Mouse (Mus musculus) limb, embryonic 11.5 days (tissue): ENCODE data around the gene Col4a4. TPM values are rescaled to one million over a fixed set of nuclear protein-coding genes. Genes with fewer than 3 reads are reported as not detected.
A peak's percentile ranks its signal among the peaks of the same experiment; 100 is the strongest.

ENCODE experiments used
- ATAC-seq: fragments of 200-750 bp; cut with Nextera tagmentation; 2 replicates; pipeline ENCODE4 v1.8.0; 2017; ENCODE audit warnings: low read depth; ENCODE audit not compliant: insufficient number of reproducible peaks, low FRiP score, low TSS enrichment
- DNase-seq: peaks from one replicate; pipeline ENCODE4 v3.0.0-alpha.2; 2015; ENCODE audit warnings: low spot score
- H3K27ac ChIP-seq: fragments of 300-500 bp; sonication (generic); replicated peaks from 2 replicates; pipeline ENCODE4 v1.5.1; 2014; ENCODE audit warnings: low read depth, mild to moderate bottlenecking, low read length
- H3K27me3 ChIP-seq: fragments of 300-500 bp; sonication (generic); 2 replicates; pipeline ENCODE4 v1.6.1; 2014; ENCODE audit warnings: mild to moderate bottlenecking, low read length, mixed read lengths; ENCODE audit not compliant: control insufficient read depth, insufficient read depth
- H3K36me3 ChIP-seq: fragments of 300-500 bp; sonication (generic); 2 replicates; pipeline ENCODE4 v1.6.1; 2014; ENCODE audit warnings: mild to moderate bottlenecking, low read length, moderate library complexity, mixed read lengths; ENCODE audit not compliant: control insufficient read depth, insufficient read depth
- H3K4me1 ChIP-seq: fragments of 300-500 bp; sonication (generic); 2 replicates; pipeline ENCODE4 v1.6.1; 2014; ENCODE audit warnings: low read length, mixed read lengths; ENCODE audit not compliant: control insufficient read depth, insufficient read depth
- H3K4me2 ChIP-seq: fragments of 300-500 bp; sonication (generic); 2 replicates; pipeline ENCODE4 v1.6.1; 2014; ENCODE audit warnings: low read depth, mild to moderate bottlenecking, moderate library complexity; ENCODE audit not compliant: severe bottlenecking
- H3K4me3 ChIP-seq: fragments of 300-500 bp; sonication (generic); 2 replicates; pipeline ENCODE4 v1.5.1; 2014; ENCODE audit warnings: low read depth, low read length
- H3K9ac ChIP-seq: fragments of 300-500 bp; sonication (generic); 2 replicates; pipeline ENCODE4 v1.6.1; 2014; ENCODE audit warnings: mild to moderate bottlenecking, low read length
- H3K9me3 ChIP-seq: fragments of 300-500 bp; sonication (generic); 2 replicates; pipeline ENCODE4 v1.6.1; 2016; ENCODE audit warnings: low read length; ENCODE audit not compliant: control insufficient read depth
- WGBS: fragments of 180-500 bp; shearing (Covaris S2); extraction: QIAGEN DNeasy Blood & Tissue Kit; methylation state at CpG from one replicate; pipeline ENCODE4 v1.1.7; 2014; 5-methylcytosine and 5-hydroxymethylcytosine counted together
- polyA plus RNA-seq: library from polyadenylated mRNA; unstranded; fragments of >200 nt; fragmentation: Nextera tagmentation; extraction: Ambion mirVana; gene quantifications from 2 replicates; pipeline ENCODE4 v1.2.1, GENCODE M21; 2014

Col4a4 gene
- polyA plus RNA-seq: 0.03 and 0.10 TPM in 2 replicates

GRCm38 (mm10) chr1:82586713-82587399 is at the start of gene Col4a4, which contains the start of gene Col4a3:
Gene Col4a4, minus strand, starts transcription at chr1:82586849.
Gene Col4a3, plus strand, starts transcription at chr1:82586921.
- ATAC-seq: no peak; the same call in 1 of the 2 replicates
- WGBS: 5% methylated on average over 34 of the region's 34 CpGs

GRCm38 (mm10) chr1:82636321-82636720 is 49.7 kb upstream of the Col4a4 start:
- 83% methylated on average over 4 of the region's 4 CpGs for WGBS
- no peak for ATAC-seq

More at GRCm38 (mm10) chr1:82586713-82587399, at the start of gene Col4a4, which contains the start of gene Col4a3:
- H3K4me1 ChIP-seq: no peaks in the 10 kb centered on the region
- H3K36me3 ChIP-seq: no peaks in the 10 kb centered on the region
- peak; percentile 30 for DNase-seq
- no peaks in the 10 kb centered on the region for H3K9me3 ChIP-seq
- H3K27ac ChIP-seq: no peak within 1 kb of the TSS
- peak within 1 kb of the TSS; percentile 34; the same call in 1 of the 2 replicates for H3K9ac ChIP-seq
- peak within 1 kb of the TSS; percentile 66 for H3K4me2 ChIP-seq
- peaks cover 17% of the 10 kb centered on the region for H3K27me3 ChIP-seq
- peak within 1 kb of the TSS; percentile 30 for H3K4me3 ChIP-seq

GRCm38 (mm10) chr1:82635254-82635620 is 48.6 kb upstream of the Col4a4 start:
- Histone ChIP-seq H3K4me1 (no peaks in the 10 kb centered on the region), H3K9me3 (no peaks in the 10 kb centered on the region), H3K27ac (no peak overlapping the region), H3K4me2 (no peak overlapping the region), H3K27me3 (no peaks in the 10 kb centered on the region), H3K9ac (no peak overlapping the region), H3K4me3 (no peak overlapping the region), H3K36me3 (no peaks in the 10 kb centered on the region)
- WGBS: 90% methylated on average over 9 of the region's 9 CpGs
- DNase-seq (no peak), ATAC-seq (no peak)

More at GRCm38 (mm10) chr1:82636321-82636720, 49.7 kb upstream of the Col4a4 start:
- Histone ChIP-seq H3K27me3 (no peaks in the 10 kb centered on the region), H3K27ac (no peak overlapping the region), H3K4me2 (no peak overlapping the region), H3K36me3 (no peaks in the 10 kb centered on the region), H3K4me3 (no peak overlapping the region), H3K9ac (no peak overlapping the region), H3K4me1 (no peaks in the 10 kb centered on the region), H3K9me3 (no peaks in the 10 kb centered on the region)
- DNase-seq: no peak

GRCm38 (mm10) chr1:82634545-82635253 is 48.0 kb upstream of the Col4a4 start:
- no peak overlapping the region for H3K9ac ChIP-seq
- no peak overlapping the region for H3K4me2 ChIP-seq
- no peak overlapping the region for H3K4me3 ChIP-seq
- H3K9me3 ChIP-seq: no peaks in the 10 kb centered on the region
- no peaks in the 10 kb centered on the region for H3K27me3 ChIP-seq
- H3K4me1 ChIP-seq: no peaks in the 10 kb centered on the region
- no peak for ATAC-seq
- H3K36me3 ChIP-seq: no peaks in the 10 kb centered on the region
- no peak overlapping the region for H3K27ac ChIP-seq
- WGBS: 94% methylated on average over 19 of the region's 19 CpGs
- DNase-seq: no peak

GRCm38 (mm10) chr1:82631169-82631792 is 44.6 kb upstream of the Col4a4 start:
- ATAC-seq (no peak), DNase-seq (no peak)
- 73% methylated on average over 6 of the region's 6 CpGs for whole genome bisulfite sequencing
- Histone ChIP-seq H3K9me3 (no peaks in the 10 kb centered on the region), H3K9ac (no peak overlapping the region), H3K4me3 (no peak overlapping the region), H3K27me3 (no peaks in the 10 kb centered on the region), H3K4me2 (no peak overlapping the region), H3K27ac (no peak overlapping the region), H3K4me1 (no peaks in the 10 kb centered on the region), H3K36me3 (no peaks in the 10 kb centered on the region)

- ATAC-seq (no peak), DNase-seq (no peak)
Measured at GRCm38 (mm10) chr1:82629495-82629894, 42.8 kb upstream of the Col4a4 start.

GRCm38 (mm10) chr1:82627652-82628051 is 41.0 kb upstream of the Col4a4 start:
- DNase-seq (no peak), ATAC-seq (no peak)
- 85% methylated on average over 4 of the region's 4 CpGs for WGBS
- no peaks in the 10 kb centered on the region for H3K36me3 ChIP-seq
- no peaks in the 10 kb centered on the region for H3K4me1 ChIP-seq
- no peaks in the 10 kb centered on the region for H3K27me3 ChIP-seq
- H3K27ac ChIP-seq: no peak overlapping the region
- H3K9ac ChIP-seq: no peak overlapping the region
- H3K4me3 ChIP-seq: no peak overlapping the region
- no peak overlapping the region for H3K4me2 ChIP-seq
- H3K9me3 ChIP-seq: no peaks in the 10 kb centered on the region

More at GRCm38 (mm10) chr1:82629495-82629894, 42.8 kb upstream of the Col4a4 start:
- Histone ChIP-seq H3K4me3 (no peak overlapping the region), H3K27ac (no peak overlapping the region), H3K9ac (no peak overlapping the region), H3K4me2 (no peak overlapping the region), H3K4me1 (no peaks in the 10 kb centered on the region), H3K36me3 (no peaks in the 10 kb centered on the region), H3K9me3 (no peaks in the 10 kb centered on the region), H3K27me3 (no peaks in the 10 kb centered on the region)
- 88% methylated on average over 5 of the region's 5 CpGs for WGBS

- Histone ChIP-seq H3K27ac (no peak overlapping the region), H3K9me3 (no peaks in the 10 kb centered on the region), H3K27me3 (no peaks in the 10 kb centered on the region), H3K36me3 (no peaks in the 10 kb centered on the region), H3K4me3 (no peak overlapping the region), H3K9ac (no peak overlapping the region), H3K4me2 (no peak overlapping the region), H3K4me1 (no peaks in the 10 kb centered on the region)
- DNase-seq (no peak), ATAC-seq (no peak)
- WGBS: 90% methylated on average over 2 of the region's 2 CpGs
Measured at GRCm38 (mm10) chr1:82625474-82625873, 38.8 kb upstream of the Col4a4 start.
